Mouse (Mus musculus) CH12.LX (cell line): ENCODE results near the gene Hs3st6. TPM values are rescaled to one million over a fixed set of nuclear protein-coding genes. Genes with fewer than 3 reads are reported as not detected.

ENCODE experiments used
- DNase-seq: peaks from one replicate; pipeline ENCODE4 v3.0.0-alpha.2; 2013; ENCODE audit errors: extremely low read depth
- H3K27ac ChIP-seq: 2 replicates; pipeline ENCODE4 v1.5.1; 2012; ENCODE audit warnings: low read depth, mild to moderate bottlenecking, control low read depth, moderate library complexity; ENCODE audit not compliant: insufficient read depth
- H3K27me3 ChIP-seq: replicated peaks from 2 replicates; pipeline ENCODE3; 2012; ENCODE audit warnings: inconsistent platforms
- H3K36me3 ChIP-seq, 2 experiments: replicated peaks in 1 of 2; 2 replicates each; pipeline versions ENCODE3 to v1.6.1; 2012; ENCODE audit warnings: inconsistent platforms in 1 of 2, low read length in 1 of 2, mild to moderate bottlenecking in 1 of 2, mixed read lengths in 1 of 2, moderate library complexity in 1 of 2; ENCODE audit not compliant: control insufficient read depth in 1 of 2, insufficient read depth in 1 of 2
- H3K4me1 ChIP-seq, 2 experiments: 2 replicates each; pipeline ENCODE4 v1.6.1; 2012; ENCODE audit warnings: inconsistent platforms in 1 of 2, moderate library complexity in 1 of 2; ENCODE audit not compliant: insufficient read depth in 2 of 2, control insufficient read depth in 1 of 2
- H3K4me2 ChIP-seq: 2 replicates; pipeline ENCODE4 v1.6.1; 2012; ENCODE audit warnings: low read depth, mild to moderate bottlenecking, control low read depth; ENCODE audit not compliant: poor library complexity, insufficient read depth, severe bottlenecking
- H3K4me3 ChIP-seq, 3 experiments: fragments of 150-350 bp in 1 of 3; sonication (generic) in 1 of 3; replicated peaks in 1 of 3; 2 replicates each; pipeline versions ENCODE3 to v1.5.1; 2011 to 2012; ENCODE audit warnings: low read depth in 2 of 3, low read length in 2 of 3, mild to moderate bottlenecking in 2 of 3, moderate library complexity in 2 of 3, control low read depth in 1 of 3, improper control_type of control experiment in 1 of 3, inconsistent platforms in 1 of 3, mixed read lengths in 1 of 3; ENCODE audit not compliant: poor library complexity in 1 of 3
- H3K79me2 ChIP-seq: replicated peaks from 2 replicates; pipeline ENCODE4 v1.6.1; 2012; ENCODE audit warnings: mild to moderate bottlenecking, moderate library complexity; ENCODE audit not compliant: control insufficient read depth, poor library complexity, insufficient read depth, severe bottlenecking; ENCODE audit errors: extremely low read depth
- H3K9ac ChIP-seq: 2 replicates; pipeline ENCODE4 v1.6.1; 2012; ENCODE audit warnings: low read depth, mild to moderate bottlenecking, control low read depth, moderate library complexity; ENCODE audit not compliant: insufficient read depth
- H3K9me3 ChIP-seq: replicated peaks from 2 replicates; pipeline ENCODE3; 2012; ENCODE audit warnings: low read length, inconsistent platforms, mixed read lengths
- BHLHE40 ChIP-seq: IDR thresholded peaks from 2 replicates; pipeline ENCODE4 v1.6.1; 2011; ENCODE audit warnings: mild to moderate bottlenecking, low read depth, low read length, improper control_type of control experiment
- CHD1 ChIP-seq: IDR thresholded peaks from 2 replicates; pipeline ENCODE4 v1.6.1; 2012; ENCODE audit warnings: low read depth, low read length, improper control_type of control experiment, inconsistent platforms
- CHD2 ChIP-seq: IDR thresholded peaks from 2 replicates; pipeline ENCODE4 v1.6.1; 2011; ENCODE audit warnings: low read length, improper control_type of control experiment
- CTCF ChIP-seq, 2 experiments: IDR thresholded peaks in 1 of 2; conservative IDR thresholded peaks in 1 of 2; 2 replicates each; pipeline ENCODE4 v1.5.1; 2011 to 2012; ENCODE audit warnings: low read depth in 2 of 2, low read length in 2 of 2, improper control_type of control experiment in 1 of 2, inconsistent platforms in 1 of 2, mild to moderate bottlenecking in 1 of 2, moderate library complexity in 1 of 2
- EP300 ChIP-seq: IDR thresholded peaks from 2 replicates; pipeline ENCODE4 v1.6.1; 2011; ENCODE audit warnings: low read length, improper control_type of control experiment
- ETS1 ChIP-seq: conservative IDR thresholded peaks from 2 replicates; pipeline ENCODE4 v1.6.1; 2012; ENCODE audit warnings: low read depth, mild to moderate bottlenecking, inconsistent platforms, low read length, improper control_type of control experiment, moderate library complexity
- IRF4 ChIP-seq: IDR thresholded peaks from 2 replicates; pipeline ENCODE4 v1.6.1; 2014; ENCODE audit warnings: low read depth, mild to moderate bottlenecking, inconsistent platforms, low read length, improper control_type of control experiment
- JUND ChIP-seq: conservative IDR thresholded peaks from 2 replicates; pipeline ENCODE4 v1.6.1; 2011; ENCODE audit warnings: low read depth, low read length, improper control_type of control experiment
- KAT2A ChIP-seq: IDR thresholded peaks from 2 replicates; pipeline ENCODE4 v1.6.1; 2012; ENCODE audit warnings: low read length, improper control_type of control experiment, inconsistent platforms; ENCODE audit not compliant: insufficient replicate concordance
- MAZ ChIP-seq: IDR thresholded peaks from 2 replicates; pipeline ENCODE4 v1.6.1; 2012; ENCODE audit warnings: low read depth, mild to moderate bottlenecking, inconsistent platforms, low read length, improper control_type of control experiment, moderate library complexity
- MXI1 ChIP-seq: IDR thresholded peaks from 2 replicates; pipeline ENCODE4 v1.6.1; 2011; ENCODE audit warnings: mild to moderate bottlenecking, low read depth, low read length, improper control_type of control experiment
- MYC ChIP-seq: IDR thresholded peaks from 2 replicates; pipeline ENCODE4 v1.6.1; 2011; ENCODE audit warnings: low read depth, mild to moderate bottlenecking, improper control_type of control experiment, low read length
- PAX5 ChIP-seq: IDR thresholded peaks from 2 replicates; pipeline ENCODE4 v1.6.1; 2012; ENCODE audit warnings: low read length, inconsistent platforms, mixed read lengths
- POLR2A ChIP-seq: IDR thresholded peaks from 2 replicates; pipeline ENCODE4 v1.6.1; 2011; ENCODE audit warnings: low read depth, mild to moderate bottlenecking, improper control_type of control experiment, low read length
- RAD21 ChIP-seq: IDR thresholded peaks from 2 replicates; pipeline ENCODE4 v1.6.1; 2011; ENCODE audit warnings: low read depth, mild to moderate bottlenecking, low read length, improper control_type of control experiment, moderate library complexity
- SMC3 ChIP-seq: IDR thresholded peaks from 2 replicates; pipeline ENCODE4 v1.6.1; 2011; ENCODE audit warnings: low read depth, low read length, improper control_type of control experiment
- TBP ChIP-seq: conservative IDR thresholded peaks from 2 replicates; pipeline ENCODE4 v1.6.1; 2011; ENCODE audit warnings: low read depth, low read length, improper control_type of control experiment
- TCF12 ChIP-seq: IDR thresholded peaks from 2 replicates; pipeline ENCODE4 v1.6.1; 2014; ENCODE audit warnings: low read depth, mild to moderate bottlenecking, inconsistent platforms, low read length, improper control_type of control experiment
- UBTF ChIP-seq: IDR thresholded peaks from 2 replicates; pipeline ENCODE4 v1.6.1; 2012; ENCODE audit warnings: low read depth, mild to moderate bottlenecking, inconsistent platforms, low read length, improper control_type of control experiment, moderate library complexity
- USF1 ChIP-seq: IDR thresholded peaks from 2 replicates; pipeline ENCODE4 v1.6.1; 2014; ENCODE audit warnings: low read depth, mild to moderate bottlenecking, inconsistent platforms, low read length, improper control_type of control experiment
- USF2 ChIP-seq: conservative IDR thresholded peaks from 2 replicates; pipeline ENCODE4 v1.6.1; 2011; ENCODE audit warnings: low read depth, low read length, improper control_type of control experiment
- ZC3H11A ChIP-seq: IDR thresholded peaks from 2 replicates; pipeline ENCODE4 v1.6.1; 2012; ENCODE audit warnings: low read depth, mild to moderate bottlenecking, inconsistent platforms, low read length, improper control_type of control experiment
- ZKSCAN1 ChIP-seq: IDR thresholded peaks from 2 replicates; pipeline ENCODE4 v1.6.1; 2012; ENCODE audit warnings: low read depth, inconsistent platforms, low read length, improper control_type of control experiment, borderline replicate concordance
- dilution Hi-C: fragments of 300-500 bp; cut with MboI; formaldehyde crosslinking; loops from 2 replicates; pipeline ENCODE4 v1.14.3; 2020; ENCODE audit warnings: low sequenced_read_pairs; ENCODE audit not compliant: extremely low pct_unique_long_range_greater_than_20kb, extremely low pct_ligation_motif_present
- in situ Hi-C: fragments of 300-500 bp; cut with MboI; formaldehyde crosslinking; loops from 3 replicates; pipeline ENCODE4 v1.14.3; 2019; ENCODE audit warnings: low sequenced_read_pairs, low pct_ligation_motif_present, low pct_unique_long_range_greater_than_20kb, mixed read lengths
- polyA plus RNA-seq: library from polyadenylated mRNA; unstranded; fragments of >175 nt; gene quantifications from 2 replicates; pipeline ENCODE4 v1.2.1, GENCODE M21; 2012; ENCODE audit warnings: low read depth; ENCODE audit not compliant: insufficient read length
- total RNA-seq, 2 experiments: library from RNA; depleted of rRNA; stranded (reverse); fragments of 300-350 nt in 1 of 2; fragments of >200 nt in 1 of 2; gene quantifications; 2 replicates each; pipeline ENCODE4 v1.2.3; 2012 to 2014

Gene Hs3st6
- total and polyA plus RNA-seq, 3 experiments: 0.30 TPM; not detected in 2

DNA sequence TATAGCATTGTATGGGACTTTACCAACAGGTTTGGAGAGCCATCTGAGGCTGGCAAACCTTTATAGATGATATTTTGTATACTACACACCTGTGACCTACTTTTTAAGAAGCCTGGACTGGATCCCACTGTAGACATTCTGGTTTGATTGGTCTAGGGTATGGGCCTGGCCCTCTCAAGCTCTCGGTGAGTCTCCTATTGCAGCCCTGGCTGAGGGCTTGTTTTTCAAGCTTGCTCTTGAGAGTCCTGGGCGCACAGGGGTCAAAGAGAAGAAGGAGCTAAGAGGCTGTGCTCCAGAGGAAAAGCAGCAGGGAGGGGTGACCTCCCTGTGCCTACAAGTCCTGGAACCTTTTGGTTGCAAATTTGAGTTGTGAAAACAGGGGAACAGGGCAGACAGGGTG, 24.3 kb downstream of the Hs3st6 start:
- no peak overlapping the region for H3K27ac ChIP-seq
- dilution Hi-C loops (no loop called here), in situ Hi-C loops (no loop called here)

GRCm38 (mm10) chr17:24780821-24781220, 28.0 kb downstream of the Hs3st6 start:
- in situ Hi-C loops (no loop called here), dilution Hi-C loops (no loop called here)
- Histone ChIP-seq H3K27ac (no peak overlapping the region), H3K4me2 (no peak overlapping the region), H3K4me3 (no peak overlapping the region), H3K4me1 (peaks cover 0 to 3% of the 10 kb centered on the region in 2 experiments; a peak in 1 of 4 replicates), H3K9me3 (no peaks in the 10 kb centered on the region), H3K36me3 (no peaks in the 10 kb centered on the region), H3K27me3 (peaks cover 18% of the 10 kb centered on the region), H3K9ac (no peak overlapping the region), H3K79me2 (no peaks in the 10 kb centered on the region)
- no peak for DNase-seq
- TF ChIP-seq EP300: no peak
- no peak for TF ChIP-seq TCF12
- no peak for TF ChIP-seq ZKSCAN1
- no peak for TF ChIP-seq MXI1
- no peak for TF ChIP-seq JUND
- TF ChIP-seq KAT2A: no peak
- no peak for TF ChIP-seq IRF4
- no peak for TF ChIP-seq RAD21
- TF ChIP-seq ETS1: no peak
- TF ChIP-seq CTCF (conservative IDR thresholded peaks at IDR 0.05 in 1 of 2, IDR thresholded peaks at IDR 0.05 in 1 of 2; ENCODE audit: low read depth in 2 of 2, low read length in 2 of 2): no peak
- TF ChIP-seq USF2: no peak
- TF ChIP-seq ZC3H11A: no peak
- TF ChIP-seq UBTF: no peak
- no peak for TF ChIP-seq PAX5
- TF ChIP-seq TBP: no peak
- TF ChIP-seq POLR2A: no peak

More for the DNA sequence above, 24.3 kb downstream of the Hs3st6 start:
- Histone ChIP-seq H3K4me2 (no peak overlapping the region), H3K9ac (no peak overlapping the region), H3K4me1 (peaks cover 0 to 3% of the 10 kb centered on the region in 2 experiments; a peak in 1 of 4 replicates), H3K27me3 (peaks cover 39% of the 10 kb centered on the region), H3K9me3 (peaks cover 12% of the 10 kb centered on the region), H3K79me2 (no peaks in the 10 kb centered on the region), H3K36me3 (no peaks in the 10 kb centered on the region), H3K4me3 (no peak overlapping the region)
- DNase-seq: no peak
- TF ChIP-seq BHLHE40 (no peak), SMC3 (no peak), MAZ (no peak), CHD1 (no peak), MXI1 (no peak), CTCF (conservative IDR thresholded peaks at IDR 0.05 in 1 of 2, IDR thresholded peaks at IDR 0.05 in 1 of 2; ENCODE audit: low read depth in 2 of 2, low read length in 2 of 2) (no peak), MYC (no peak), TCF12 (no peak), CHD2 (no peak), USF1 (no peak), PAX5 (no peak), EP300 (no peak)
